Mouse (Mus musculus): ENCODE measurements around the gene Lrrc15.

Lrrc15 gene

DNA sequence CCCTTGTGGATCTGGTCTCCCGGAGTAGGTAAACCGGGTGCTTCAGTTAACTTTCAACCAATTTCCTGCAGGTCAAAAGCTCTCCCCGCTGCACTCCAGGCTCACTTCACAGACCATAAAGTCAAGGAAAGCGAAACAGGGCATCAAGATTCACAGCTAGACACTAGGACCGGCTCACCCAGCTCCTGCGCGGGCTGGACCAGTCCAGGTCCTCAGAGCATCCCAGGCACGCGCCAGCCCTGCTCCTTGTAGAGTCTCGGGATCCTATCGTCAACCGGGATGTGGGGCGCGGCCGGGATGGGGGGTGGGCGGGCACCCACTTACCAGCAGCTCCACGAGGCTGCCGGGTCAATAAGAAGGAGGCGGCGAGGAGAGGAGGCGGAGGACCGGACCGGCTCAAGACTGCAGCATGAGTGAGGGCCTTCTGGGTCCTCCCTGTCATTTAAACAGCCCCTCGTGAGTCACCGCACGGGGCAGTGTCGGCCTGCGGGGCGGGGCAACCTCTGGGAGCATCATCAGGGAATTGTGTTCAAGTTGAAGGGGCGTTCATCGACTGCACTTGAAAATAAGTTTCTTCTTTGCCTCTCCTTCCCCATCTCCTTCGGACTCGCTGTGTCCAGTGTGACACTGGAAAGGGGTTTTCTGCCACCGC is at the start of gene Lrrc15:
TSS of gene Lrrc15 (minus strand) at position 413 of the 652 bp plus-strand sequence.
- peak in 1 of 2 experiments; percentile 3 for DNase-seq

DNA sequence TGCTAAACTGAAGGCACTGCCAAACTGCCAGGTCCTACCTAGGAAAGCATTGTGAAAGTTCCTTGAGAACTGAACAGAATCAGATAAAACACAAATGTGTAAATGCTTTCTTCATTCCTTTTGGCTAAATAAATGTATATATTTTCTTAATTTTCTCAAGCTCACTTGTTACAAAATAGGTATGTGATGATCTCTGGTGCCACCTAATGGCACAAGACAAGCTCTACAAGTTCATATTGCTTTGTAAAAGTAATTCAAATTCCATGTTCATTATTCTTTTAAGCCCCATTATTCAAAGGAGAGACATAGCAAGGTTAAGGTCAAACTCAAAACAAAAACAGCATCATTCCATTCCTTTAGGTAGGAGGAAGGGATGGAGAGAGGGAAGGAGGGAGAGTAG is 31.2 kb upstream of the Lrrc15 start:
- no peak for DNase-seq

DNA sequence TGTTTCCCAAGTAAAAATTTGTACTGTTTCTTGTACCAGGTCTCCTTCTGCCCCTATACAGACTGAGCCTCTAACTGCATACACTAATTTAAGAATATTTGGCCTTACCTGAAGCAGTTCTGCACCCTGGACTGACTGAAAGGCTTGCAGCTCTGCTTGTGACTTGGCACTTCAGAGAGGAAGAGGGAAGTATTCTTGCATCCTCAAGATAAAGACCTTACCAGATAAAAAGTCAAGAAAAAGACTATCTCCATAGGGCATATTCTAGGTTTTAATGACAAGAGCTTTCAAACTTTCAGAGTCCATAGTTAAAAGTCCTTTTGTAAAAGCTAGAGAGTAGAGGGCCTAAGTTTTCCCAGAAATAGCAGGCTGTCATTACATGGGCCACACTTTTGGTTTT is 27.6 kb upstream of the Lrrc15 start, which contains the start of gene Gp5:
TSS of gene Gp5 (minus strand) at position 133 of the 400 bp plus-strand sequence.
- no peak for DNase-seq

DNA sequence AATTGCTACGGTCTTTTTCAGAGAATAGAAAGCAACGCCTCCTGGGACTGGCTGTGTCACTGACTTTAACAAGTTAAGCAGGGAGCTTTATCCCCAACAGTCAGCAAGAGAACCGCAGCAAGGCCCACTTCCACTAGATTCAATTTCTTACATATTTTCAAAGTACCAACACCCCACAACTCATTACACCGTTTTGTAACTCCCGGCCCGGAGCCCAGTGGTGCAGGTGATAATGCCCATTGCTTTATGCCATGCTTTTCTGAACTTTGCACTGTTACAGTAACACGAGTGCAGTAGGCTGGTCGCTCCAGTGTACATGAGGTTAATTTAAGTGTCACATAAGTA is 27.1 kb upstream of the Lrrc15 start:
- DNase-seq = no peak

DNA sequence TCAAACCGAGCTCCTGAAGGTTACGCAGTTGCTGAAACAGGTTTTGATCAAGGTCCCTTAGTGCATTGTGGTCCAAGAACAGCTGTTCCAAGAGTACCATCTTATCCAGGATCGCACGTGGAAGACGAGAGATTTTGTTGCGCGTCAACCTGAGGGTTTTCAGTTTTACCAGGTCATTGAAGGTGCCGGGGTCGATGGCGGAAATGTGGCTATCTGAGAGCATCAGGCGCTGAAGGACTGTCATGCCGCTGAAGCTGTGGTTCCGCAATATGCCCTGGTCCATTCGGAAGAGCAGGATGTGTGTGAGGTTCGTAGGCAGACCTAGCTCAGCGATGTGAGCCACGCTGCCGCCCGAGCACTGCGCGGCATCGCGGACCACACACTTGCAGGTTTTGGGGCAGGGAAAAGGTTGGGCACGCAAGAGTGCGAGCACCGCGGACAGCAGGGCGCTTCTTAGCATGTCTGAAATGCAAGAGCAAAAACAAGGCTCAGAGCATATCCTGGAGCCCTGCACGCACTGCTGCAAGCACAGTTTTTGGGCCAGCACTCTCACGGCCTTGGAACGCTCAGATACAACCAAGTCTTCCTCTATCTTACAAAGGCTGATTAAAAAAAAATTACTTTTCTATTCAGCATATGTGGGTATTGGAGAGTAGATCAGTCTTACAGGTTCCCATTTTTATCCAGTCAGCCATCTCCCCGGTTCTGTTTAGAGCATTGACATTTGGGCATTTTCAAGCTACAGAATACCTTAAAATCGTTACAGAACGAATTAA is 26.5 kb upstream of the Lrrc15 start:
- no peak for DNase-seq

DNA sequence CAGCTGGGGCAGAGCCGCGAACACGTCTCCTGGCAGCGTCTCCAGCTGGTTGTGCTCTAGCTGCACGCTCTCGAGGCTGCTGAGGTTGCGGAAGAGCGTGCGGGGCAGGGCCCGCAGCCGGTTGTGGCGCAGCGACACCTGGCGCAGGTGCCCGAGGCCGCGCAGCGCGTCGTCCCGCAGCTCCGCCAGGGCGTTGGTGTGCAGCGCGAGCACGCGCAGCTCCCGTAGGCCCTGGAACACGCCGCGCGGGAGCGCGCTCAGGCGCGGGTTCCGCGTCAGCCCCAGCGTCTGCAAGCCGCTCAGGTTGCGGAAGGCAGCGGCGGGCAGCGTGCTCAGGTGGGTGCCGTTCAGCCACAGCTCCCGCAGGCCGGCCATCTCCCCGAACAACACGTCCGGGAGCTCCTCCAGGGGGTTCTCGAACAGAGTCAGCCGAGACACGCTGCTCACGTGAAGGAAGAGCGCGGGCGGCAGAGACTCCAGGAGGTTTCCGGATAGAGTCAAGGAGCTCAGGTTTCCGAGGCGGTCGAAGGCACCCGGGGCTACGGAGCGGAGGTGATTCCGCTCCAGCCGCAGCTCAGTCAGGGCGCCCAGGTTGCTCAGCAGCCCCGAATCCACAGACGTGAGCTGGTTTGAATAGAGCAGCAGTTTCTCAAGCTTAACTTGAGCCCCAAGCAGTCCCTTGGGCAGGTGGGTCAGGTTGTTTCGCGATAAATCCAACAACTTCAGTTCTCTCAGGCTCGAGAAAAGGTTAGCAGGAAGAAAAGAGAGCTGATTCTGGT is 25.7 kb upstream of the Lrrc15 start:
- DNase-seq = peak; percentile 12 to 57

DNA sequence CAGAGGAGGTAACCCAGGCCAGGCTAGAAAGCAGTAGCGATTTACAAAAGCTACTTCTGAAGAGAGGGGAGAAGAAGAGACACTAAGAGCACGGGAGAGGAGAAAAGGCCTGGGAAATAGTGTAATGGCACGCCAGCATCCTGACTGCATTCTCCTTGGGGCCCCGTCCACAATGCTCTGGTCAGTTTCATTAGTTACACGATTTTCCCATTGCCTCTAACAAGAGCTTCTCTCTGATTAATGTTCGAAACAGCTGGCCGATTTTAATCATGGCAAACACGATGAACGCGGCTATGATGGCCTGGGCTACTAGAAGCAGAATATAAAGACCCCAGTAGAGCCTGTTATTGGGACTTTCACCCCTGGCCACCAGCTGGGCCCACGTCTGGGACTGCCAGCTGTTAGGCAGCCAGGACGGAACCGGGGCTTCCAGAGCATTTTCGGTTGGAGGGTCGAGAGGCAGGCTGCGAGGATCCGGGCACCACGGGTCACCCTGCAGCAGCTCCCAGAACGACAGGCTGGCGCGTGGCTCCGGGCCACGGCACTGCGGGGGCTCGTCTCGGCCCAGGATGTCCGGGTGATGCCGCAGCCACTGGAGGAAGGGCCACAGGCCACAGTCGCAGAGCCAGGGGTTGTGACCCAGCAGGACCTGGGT is 25.0 kb upstream of the Lrrc15 start:
- DNase-seq = peak in 1 of 2 experiments; percentile 37

DNA sequence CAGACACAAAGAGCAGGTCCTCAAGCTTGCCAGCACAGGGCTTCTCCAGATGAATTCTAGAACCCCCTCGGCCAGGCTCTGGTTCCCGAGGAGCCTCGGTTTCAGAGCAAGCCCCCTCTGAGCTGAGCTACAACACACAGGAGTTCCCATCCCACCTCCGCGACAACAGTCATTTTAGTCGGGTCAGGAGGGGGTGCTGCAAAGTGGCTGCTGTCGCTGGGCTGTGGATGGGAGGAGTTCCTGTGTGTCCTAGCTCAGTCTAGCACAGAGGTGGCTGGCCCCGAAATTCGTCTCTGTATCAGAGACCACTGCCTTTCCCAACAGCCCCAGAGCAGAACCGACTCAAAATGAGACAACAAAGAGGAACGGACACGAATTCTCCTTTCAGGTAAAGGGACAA is 24.2 kb upstream of the Lrrc15 start:
- no peak for DNase-seq

DNA sequence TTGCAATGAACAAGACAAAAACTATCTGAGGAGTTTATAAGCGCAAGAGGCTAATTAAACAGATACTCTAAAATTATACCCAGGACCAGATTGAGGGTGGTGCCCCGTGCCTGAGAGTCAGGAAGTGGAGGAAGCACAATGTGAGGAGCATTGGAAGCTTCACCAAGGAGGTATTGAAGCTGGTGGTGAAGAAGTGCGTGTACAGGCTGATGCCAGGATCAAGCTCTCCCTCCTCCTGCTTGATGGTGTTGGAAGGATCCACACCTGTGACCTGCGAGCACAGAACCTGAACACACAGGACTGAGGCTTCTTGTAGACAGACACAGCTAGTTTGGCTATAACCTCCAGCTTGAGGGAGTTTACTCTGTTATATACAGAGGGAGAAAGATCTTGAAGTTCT is 23.0 kb upstream of the Lrrc15 start:
- DNase-seq = no peak

DNA sequence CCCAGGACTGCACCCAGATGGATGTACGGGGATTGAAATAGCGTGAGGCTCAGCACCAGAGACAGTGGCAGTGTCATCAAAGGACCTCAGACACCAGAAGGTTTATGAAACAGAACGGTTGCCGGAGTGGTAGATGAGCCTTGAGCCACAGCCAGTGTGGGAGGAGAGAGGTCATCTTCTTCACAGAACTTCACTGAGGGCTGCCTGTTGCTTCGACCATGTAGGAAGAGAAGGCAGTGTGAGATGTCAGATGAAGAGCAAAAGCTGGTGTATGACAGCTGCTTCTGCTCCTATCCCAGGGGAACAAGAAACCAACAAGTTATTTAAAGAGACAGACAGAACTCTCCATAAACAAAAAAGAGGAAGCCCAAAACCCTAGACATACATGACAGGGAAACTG is 21.2 kb upstream of the Lrrc15 start:
- no peak for DNase-seq

DNA sequence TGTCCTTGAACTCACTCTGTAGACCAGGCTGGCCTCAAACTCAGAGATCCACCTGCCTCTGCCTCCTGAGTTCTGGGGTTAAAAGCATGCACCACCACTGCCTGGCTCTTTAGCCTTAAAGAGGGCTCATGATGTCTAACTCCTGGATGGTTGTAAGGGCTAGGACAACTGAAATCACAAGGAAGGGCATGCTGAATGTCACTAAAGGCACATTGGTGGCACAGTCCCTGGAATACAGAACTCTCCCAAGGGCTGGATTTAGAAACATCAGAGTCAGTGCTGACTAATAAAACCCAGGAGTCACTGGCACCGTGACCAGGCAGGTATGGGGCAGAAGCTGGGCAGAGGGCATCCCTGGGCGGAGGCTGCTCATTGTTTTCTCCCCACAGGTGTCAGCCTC is 20.4 kb upstream of the Lrrc15 start:
- DNase-seq = no peak

DNA sequence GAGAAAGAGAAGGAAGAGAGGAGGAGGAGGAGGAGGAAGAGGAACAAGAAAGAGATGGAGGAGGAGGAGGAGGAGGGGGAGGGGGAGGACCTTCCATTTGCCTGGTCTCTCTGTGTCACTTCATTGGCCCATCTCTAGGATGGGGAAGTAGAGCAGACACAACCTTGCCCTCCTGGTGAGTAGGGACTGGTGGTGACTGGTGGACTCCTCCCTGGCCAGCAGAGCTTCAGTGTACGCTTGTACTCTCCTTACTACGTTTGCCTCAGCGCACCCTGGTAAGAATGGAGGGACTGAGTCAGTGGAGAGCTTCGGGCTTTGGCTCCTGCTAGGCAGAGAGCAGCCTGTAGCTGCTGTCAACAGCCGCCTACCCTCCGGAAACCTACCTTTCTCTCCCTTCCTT is 19.6 kb upstream of the Lrrc15 start:
- no peak for DNase-seq

DNA sequence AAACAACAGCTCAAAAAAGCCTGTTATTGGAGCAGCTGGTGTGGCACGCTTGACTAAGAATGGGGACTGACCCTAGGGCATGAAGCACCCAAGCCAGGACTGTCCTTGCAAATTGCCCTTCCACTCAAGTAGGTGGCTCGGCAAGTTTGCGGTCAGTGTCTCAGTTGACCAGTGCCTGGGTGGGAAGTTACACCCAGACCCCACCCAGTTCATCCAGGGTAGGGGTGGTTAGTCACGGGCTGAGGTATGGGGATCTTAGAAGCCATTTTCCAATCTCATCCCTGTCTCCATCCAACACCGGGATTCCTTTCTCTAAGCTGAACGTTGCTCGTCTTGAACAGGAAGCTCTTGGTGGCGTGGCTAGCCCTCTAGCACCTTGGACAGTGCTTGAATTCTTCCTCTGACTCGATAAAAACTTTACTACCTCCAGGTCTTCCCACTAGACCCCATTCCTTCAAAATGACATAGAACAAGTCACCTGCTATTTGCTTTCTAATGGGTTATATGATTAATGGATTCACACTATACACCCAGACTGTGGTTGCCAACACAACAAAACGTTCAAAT is 16.7 kb upstream of the Lrrc15 start:
- DNase-seq = no peak

DNA sequence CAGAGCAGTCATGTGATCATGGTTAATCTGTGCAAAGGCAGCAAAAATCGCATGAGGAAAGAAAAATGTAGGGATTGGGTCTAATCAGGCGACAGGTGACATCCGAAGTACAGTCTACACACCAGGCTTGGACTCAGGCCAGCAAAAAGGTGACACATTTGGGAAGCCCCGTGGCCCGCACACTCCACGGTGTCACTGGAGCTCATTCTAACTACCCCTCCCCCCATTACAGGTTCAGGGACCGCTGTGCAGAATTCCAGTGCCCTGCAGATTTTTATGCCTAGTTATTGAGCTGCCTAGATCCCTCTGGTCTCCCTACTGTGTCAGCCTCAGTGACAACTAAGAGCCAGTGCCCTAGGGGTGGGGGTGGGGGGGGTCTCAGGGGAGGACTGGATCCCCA is 14.4 kb upstream of the Lrrc15 start:
- no peak for DNase-seq

DNA sequence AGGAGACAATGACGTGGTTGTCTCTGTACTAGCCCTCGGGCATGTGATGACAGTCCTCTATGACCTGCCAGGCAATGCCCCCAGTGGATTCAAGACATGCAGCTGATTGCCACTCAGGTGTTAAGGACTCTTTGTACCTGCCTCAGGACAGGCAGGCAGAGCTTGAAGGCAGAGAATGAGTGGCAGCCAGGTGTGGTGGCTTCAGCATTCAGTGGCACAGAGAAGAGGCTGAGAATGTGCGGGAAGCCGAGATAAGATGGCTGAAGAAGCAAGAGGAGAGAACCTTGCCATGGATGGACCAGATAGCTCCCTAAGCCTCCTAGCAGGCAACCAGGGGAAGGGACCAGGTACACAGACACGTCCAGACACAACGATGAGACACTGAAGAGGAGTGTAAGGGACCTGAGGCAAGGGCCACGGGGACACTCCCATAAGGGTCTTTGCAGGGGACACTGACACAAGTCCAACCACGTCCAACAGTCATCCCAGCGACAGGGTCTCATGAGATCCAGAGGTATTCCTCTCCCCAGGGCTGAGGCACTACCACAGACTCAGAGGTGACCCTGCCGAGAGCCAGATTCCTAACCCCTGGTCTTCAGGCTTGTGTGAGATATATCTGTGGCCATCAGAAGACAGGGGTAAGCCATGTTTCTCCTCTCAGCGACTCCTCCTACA is 13.7 kb upstream of the Lrrc15 start:
- DNase-seq = no peak

DNA sequence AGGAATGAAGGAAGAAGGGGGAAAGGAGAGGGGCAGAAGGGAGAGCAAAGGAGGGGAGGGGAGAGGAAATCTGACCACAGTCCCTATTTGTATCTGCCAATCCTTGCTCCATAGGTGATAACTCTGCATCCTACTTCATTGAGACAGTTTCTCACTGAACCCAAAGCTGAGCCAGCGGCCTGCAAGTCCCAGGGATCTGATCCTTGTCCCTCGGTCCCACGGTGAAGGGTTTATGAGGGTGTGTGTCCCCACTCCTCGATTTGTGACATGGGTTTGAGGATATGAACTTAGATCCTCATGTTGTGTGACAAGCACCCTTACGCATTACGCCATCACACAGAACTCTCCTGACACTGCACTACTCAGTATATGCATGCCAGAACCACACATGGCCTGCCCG is 12.1 kb upstream of the Lrrc15 start:
- no peak for DNase-seq

DNA sequence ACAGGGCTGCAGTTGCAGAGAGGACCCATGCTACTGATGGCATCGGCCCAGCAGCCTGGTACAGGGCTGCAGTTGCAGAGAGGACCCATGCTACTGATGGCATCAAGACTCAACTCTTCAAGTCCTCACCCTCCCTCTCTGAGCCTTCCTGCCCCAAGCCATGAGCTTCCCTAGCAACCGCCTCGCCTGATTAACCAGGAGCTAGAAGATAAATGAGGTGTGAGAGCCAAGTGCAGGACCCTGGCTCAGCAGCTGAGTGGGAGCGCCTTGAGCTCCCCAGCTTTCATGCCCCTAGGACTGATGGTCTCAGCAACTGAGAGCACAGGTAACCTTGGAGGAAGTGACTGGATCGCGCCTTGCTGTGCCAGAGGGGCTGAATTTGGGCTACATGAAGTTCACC is 7.4 kb upstream of the Lrrc15 start:
- DNase-seq = no peak

DNA sequence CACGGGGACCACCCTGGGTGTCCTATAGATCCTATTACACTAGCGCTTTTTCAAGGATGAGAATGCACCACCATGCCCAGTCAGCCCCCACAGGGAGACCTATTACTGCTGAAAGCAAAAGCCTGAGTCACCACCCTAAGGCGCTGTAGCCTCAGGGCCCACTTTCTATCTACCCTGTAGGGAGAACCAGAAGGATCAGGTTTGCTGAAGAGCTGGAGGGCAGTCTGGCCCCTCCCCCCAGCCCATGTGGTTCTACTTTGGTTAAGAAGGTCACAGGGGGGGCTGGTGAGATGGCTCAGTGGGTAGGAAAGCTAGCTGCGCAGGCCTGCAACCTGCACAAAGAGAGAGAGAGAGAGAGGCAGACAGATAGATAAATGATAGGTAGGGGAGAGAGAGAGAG is 2.6 kb upstream of the Lrrc15 start:
- DNase-seq = no peak

DNA sequence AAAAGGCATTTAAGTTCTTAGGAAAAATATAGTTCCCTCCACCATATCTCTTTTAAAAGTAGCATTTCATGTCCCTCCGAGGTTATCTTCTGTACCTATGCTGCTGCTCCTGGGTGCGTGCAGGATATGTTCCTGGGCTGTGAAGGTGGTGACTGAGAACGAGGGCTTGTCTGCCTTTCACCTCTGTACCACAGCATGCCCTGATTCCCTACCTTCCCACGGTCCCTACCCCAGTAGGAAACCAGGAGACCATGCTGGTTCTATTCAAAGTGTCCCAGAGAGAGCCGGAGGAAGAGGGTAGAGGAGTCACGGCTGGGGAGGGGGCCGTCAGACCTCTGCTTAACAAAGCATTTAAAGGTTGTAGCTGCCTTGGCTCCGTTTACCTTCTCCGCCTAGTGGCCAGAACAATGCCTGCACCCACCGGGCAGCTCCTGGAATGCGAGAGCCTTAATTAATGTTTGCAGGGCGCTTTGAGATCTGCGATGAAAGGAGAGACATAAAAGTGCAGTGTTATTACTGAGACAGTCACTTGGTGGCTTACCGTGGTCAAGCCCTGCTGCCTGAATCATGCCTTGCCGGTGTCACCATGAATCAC is 784 bp upstream of the Lrrc15 start:
- DNase-seq = peak; percentile 45 to 50

DNA sequence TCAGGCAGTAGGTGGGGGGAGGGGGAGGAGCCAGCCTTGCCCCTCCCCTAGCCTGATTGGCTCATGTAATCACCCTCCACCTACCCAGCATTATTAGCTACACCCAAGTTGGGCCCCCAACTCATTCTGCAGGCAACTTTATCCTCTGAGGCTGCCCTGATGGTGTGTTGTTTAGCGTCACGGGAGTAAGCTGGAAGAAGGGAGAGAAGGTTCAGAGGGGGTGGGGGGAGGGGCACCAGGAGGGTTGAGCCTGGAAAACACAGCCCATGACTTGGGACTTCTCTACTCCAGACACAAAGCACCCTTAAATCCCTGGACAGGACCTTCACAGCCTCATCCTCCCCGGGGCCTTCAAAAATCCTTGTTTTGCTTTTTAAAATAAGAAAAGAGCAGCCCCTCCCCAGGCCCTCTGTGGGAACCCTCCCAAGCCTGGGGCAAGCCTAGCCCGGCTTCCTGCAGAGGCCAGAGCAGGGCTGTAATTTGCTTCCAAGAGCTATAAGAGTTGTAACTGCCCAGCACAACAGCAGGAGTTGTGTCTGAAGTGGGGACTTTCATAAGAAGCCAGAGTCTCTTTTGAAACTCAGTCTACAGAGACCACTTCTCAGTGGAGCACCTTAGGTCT is 2.3 kb downstream of the Lrrc15 start:
- DNase-seq = no peak

DNA sequence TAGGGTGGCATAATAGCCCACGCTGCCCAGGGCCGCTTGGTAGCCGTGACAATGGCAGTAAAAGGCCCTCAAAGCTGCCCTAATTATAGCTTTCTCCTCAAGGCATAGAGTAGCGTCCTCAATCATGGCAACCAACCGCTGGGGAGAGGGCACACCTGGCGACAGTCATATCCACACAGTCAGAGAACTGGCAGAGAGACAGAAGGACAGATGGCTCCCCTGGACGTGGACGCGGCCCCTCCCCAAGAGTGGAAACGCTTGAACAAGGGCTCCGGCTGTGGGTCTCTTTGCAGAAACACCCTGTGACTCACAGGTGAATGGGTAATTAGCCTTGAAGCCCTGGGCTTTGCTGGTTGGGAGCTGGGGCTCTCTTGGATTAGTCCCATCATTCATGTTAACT is 4.7 kb downstream of the Lrrc15 start:
- DNase-seq = no peak
